Mouse (Mus musculus): Measurements from ENCODE around the gene Pole3.

The Pole3 gene

GRCm38 (mm10) chr4:62519122-62519848, 5.6 kb downstream of the Pole3 start:
- no peak for DNase-seq (ENCODE audit: extremely low read depth, insufficient read length, low spot score)

DNA sequence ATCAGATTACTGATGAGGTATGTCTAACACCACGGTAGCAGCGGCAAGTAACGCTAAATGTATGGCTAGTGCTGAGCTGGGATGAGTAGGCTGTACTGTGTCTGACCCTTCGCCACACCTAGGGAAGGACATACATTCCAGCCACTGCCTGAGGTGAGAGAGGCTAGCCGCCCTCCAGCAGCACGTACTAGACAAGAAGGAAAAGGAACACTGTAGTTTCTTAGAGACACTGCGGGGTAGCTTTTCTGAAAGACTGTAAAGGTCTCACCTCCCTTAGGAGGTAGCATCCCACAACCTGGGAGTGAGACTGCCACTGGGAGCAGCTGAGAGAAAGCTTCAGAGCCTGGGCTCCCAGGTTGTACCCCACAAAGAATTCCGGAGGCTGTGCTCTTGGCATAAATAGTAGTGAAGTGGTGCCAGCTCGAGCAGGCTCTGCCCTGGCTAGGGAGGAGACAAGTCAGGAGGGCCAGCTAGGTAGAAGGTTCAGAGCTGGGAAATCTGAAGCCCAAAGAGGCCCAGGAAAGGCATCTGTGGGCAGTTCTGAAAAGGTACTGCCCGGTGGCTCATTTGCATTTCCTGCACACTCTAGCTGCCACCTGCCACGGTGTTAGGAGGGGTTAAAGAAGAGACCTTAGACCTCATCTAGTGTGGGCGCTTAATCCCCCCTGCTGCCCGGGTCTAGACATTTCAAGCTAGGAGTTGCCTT, 6.3 kb downstream of the Pole3 start:
- DNase-seq (ENCODE audit: extremely low read depth, insufficient read length, low spot score) = no peak

- no peak for DNase-seq (ENCODE audit: extremely low read depth, insufficient read length, low spot score)
Observed at GRCm38 (mm10) chr4:62517538-62518415, 7.1 kb downstream of the Pole3 start.

- DNase-seq (ENCODE audit: extremely low read depth, insufficient read length, low spot score) = no peak
Observed at GRCm38 (mm10) chr4:62517046-62517445, 7.8 kb downstream of the Pole3 start.

DNA sequence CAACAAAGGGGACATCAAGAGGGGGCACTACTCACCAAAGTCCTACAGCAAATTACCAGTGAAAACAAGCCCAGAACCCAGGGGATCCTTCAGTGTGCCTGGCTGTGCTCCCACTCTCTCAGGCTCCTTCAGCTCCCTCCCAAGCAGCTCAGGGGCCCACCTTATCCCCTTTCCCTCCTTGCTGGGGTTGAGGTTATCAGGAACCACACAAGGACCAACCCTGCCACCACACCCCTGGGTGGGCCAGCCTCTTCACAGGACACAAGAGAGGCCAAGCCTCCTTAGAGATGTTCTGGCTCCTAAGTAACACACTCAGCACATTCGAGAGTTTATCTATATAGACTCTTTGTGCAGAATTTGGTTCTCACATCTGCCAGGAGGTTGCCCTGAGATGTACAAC, 8.3 kb downstream of the Pole3 start:
- no peak for DNase-seq (ENCODE audit: extremely low read depth, insufficient read length, low spot score)

GRCm38 (mm10) chr4:62516079-62516478, 8.8 kb downstream of the Pole3 start:
- no peak for DNase-seq (ENCODE audit: extremely low read depth, insufficient read length, low spot score)

- DNase-seq (ENCODE audit: extremely low read depth, insufficient read length, low spot score) = no peak
Observed at GRCm38 (mm10) chr4:62515490-62515889, 9.4 kb downstream of the Pole3 start.

DNA sequence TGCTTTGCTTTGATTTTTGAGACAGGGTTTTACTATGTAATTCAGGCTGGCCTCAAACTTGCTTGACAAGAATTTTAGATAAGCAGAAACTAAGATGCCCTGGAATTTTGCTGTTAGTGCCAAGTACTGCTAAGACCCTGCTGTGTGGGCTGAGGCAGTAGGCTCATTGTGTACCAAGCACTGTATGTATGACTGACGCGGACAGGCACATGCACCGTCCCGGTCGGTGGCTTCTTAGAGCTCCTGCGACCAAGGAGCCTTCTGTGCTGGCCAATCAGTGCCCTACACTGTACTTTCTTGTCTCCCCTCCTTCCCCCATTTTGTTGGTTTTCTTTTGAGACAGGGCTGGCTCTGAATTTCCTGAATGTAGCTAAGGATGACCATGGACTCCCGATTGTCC, 9.9 kb downstream of the Pole3 start:
- DNase-seq (ENCODE audit: extremely low read depth, insufficient read length, low spot score) = no peak

DNA sequence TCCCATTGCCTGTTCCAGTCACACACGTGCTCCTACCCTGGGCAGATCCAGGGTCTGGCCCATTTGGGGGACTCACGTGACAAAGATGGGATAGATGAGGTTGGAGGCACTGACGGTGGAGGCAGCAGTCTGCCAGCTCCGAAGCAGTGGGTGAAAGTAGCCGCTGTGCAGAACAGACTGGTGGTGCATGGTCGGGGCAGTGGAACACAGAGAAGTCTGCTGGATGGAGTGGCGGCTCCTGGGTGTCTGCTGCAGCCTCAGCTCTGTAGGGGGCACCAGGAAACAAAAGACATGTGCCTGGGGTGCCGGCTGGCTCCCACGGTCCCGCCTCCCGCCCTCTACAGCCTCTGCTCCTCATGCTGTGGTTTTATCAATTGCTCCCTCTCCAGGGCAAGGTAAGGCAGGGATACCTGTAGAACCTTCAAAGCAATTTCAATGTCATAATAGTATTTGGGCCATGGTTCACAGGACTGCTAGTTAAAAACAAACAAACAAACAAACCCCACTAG, 10.8 kb downstream of the Pole3 start:
- no peak for DNase-seq (ENCODE audit: extremely low read depth, insufficient read length, low spot score)

GRCm38 (mm10) chr4:62509946-62510345, 14.9 kb downstream of the Pole3 start:
- DNase-seq (ENCODE audit: extremely low read depth, insufficient read length, low spot score) = no peak

- no peak for DNase-seq (ENCODE audit: extremely low read depth, insufficient read length, low spot score)
Observed at GRCm38 (mm10) chr4:62508839-62509238, 16.0 kb downstream of the Pole3 start.

DNA sequence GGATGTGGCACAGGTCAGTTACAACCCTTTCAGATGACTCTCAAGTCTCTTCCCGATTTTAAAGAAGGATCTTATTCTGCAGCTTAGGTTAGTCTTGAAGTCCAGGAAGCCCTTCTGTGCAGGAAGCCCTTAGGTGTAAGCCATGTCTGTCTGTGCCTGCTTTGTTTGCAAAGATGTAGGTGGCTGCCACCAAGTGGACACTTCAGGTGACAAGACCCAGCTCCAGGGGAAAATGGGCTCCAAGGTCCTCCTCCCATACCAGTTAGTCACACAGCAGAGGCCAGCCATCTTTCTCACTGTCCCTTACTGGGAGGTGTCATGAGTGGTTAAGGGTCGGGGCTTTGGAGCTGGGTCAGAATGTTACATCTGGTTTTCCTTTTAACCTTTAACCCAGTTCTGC, 18.1 kb downstream of the Pole3 start:
- no peak for DNase-seq (ENCODE audit: extremely low read depth, insufficient read length, low spot score)

DNA sequence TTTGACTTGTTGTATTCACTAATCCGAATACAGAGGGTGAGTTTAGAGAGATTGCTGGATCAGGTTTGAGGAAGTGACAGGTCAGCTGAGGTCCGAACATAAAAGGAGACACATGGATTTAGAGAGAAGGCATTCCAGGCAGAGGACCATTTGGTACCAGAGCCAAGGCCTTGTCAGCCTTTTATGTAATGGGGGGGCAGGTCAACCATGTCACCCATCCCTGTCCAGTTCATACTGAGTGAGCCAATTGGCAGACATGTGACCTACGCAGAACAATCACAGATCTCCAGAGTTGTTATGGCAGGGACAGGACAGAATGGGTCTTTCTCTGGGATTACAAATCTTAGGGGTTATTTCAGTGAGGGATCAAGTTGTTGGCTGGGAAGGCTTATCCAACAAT, 18.9 kb downstream of the Pole3 start:
- DNase-seq (ENCODE audit: extremely low read depth, insufficient read length, low spot score) = no peak

DNA sequence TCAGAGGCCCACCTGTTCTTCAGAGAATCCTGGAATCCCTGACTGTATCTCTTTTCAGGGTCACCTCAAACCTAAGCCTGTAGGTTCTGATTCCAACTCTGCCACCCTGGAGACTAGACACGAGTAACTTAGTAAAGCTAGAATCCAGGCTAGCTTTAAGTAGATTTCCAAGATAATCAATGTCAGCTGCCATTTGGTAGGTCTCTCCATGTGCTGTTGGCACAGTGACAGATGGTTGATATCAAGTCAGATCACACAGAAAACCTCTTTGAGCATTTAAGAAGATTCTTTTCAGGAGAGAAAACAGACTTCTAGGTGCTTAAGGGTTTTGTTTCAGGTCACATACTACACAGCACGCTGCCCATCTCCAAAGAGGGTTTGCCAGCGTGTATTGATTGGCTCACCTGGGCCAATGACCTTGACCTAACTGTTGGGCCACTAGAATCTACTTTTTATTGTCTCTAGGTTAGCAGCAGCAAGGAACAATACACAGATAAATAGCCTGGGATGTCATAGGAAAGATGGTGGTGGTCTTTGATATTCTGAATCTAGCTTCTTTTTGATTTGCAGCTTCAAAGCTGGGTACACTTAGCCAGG, 21.4 kb downstream of the Pole3 start, which contains the start of gene Hdhd3:
TSS of gene Hdhd3 (minus strand) at position 94 of the 597 bp plus-strand sequence.
- DNase-seq (ENCODE audit: extremely low read depth, insufficient read length, low spot score) = no peak

- DNase-seq (ENCODE audit: extremely low read depth, insufficient read length, low spot score) = no peak
Observed at GRCm38 (mm10) chr4:62502969-62503368, 21.9 kb downstream of the Pole3 start.

DNA sequence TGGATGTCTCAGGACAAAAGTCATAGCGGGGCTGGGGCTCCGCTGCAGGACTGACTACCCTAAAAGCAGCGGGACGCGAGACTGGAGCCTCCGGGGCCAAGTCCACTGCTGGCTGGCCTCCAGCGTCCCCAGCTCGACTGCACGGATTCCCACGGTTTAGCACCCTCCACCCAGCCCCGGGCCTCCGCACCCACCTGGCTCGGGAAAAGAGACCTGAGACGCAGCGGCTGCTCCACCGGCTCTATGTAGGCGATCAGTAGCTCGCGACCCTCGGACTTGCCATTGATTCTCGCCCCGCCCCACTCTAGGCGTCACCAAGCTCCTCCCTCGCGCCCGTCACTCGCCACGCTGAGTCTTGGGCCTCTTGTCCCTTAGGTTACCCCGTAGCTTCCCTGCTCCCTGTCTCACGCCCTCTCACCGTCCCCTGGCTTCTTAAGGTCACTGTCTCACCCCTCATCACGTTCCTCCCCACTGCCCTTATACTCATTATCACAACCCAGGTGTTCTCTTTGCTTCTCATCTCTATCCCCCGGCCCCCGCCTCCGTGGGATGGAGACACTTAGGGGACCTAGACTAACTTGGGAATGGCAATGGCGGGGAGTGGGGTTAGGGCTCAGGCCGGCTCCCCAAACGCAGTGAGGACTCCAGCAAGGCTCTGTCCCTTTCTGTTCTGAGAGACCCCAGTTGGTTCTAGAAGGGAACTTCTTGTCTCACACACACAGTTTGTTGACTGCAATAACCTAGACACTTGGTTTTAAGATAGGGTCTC, 22.7 kb downstream of the Pole3 start:
- peak; percentile 97 for DNase-seq (ENCODE audit: extremely low read depth, insufficient read length, low spot score)

DNA sequence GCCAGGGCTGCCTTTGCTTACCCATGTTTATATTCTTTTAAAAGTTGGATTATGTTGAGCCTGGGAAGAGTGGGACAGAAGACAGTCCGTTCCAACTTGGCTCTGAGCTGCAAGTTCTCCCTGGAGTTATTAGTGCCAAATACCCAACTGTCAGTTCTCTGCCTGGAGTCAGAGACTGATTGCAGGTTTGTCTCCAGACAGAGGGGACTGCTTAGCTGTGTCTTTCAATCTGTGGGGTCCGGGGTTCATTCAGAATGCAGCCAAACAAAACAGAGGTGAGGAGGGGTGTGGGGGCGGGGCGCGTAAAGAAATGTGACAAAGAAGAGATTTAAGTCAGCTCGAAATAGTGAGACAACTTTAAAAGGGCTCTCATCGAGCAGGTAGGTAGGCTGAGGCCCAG, 23.3 kb downstream of the Pole3 start:
- no peak for DNase-seq (ENCODE audit: extremely low read depth, insufficient read length, low spot score)

DNA sequence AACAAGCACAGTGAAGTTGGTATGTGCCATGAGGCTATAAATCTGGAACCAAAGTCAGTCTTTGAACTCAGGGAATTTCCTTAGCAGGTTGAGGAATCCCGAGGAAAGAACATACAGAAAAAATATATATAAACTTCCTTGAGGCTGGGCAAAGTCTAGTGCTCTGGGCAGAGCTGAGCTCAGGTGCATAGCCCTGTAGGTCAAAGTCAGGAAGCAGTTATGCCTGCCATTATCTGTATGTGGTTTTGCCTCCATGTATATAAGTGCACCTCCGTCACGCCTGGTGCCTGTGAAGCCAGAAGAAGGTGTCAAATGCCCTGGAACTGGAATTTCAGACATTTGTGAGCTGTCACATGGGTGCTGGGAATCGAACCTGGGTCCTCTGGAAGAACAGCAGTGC, 24.1 kb downstream of the Pole3 start:
- no peak for DNase-seq (ENCODE audit: extremely low read depth, insufficient read length, low spot score)

GRCm38 (mm10) chr4:62496815-62497214, 28.1 kb downstream of the Pole3 start:
- DNase-seq (ENCODE audit: extremely low read depth, insufficient read length, low spot score) = peak; percentile 76

GRCm38 (mm10) chr4:62495946-62496345, 28.9 kb downstream of the Pole3 start:
- DNase-seq (ENCODE audit: extremely low read depth, insufficient read length, low spot score) = no peak

Data from 3134 (cell line).